Mouse (Mus musculus) urinary bladder, postnatal 4 days (tissue): ENCODE measurements at regions not wholly inside any gene's neighbourhood (a gene's known extent, or its start where the extent isn't known, plus 50 kb on each side); places are given as distances from the start of the nearest gene placed in this dataset.

Experiments used
- DNase-seq, 2 experiments: peaks; one replicate each; pipeline ENCODE4 v3.0.0; 2021 to 2022; ENCODE audit warnings: low spot score in 2 of 2

DNA sequence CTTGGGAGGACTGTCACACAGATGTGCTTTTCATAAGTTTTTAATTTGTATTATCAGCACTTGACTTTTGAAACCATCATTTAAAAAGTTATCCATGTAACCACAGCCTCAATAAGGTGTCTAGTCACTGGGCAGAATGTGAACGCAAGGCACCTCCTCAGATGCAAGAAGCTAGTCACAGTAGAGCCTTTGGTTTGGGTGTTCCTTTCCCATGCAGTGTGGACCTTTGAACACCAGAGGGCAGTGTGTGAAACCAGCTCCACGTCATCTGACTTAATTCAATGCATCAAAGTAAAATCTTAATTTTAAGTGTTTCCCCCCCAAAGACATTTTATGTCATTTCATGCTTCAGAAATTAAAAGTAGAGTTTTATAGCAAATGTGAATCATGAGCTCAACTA, 166.2 kb upstream of the Nabp1 start:
- DNase-seq, result peak; percentile 52 to 78

- DNase-seq, result no peak
Observed at GRCm38 (mm10) chr1:51643640-51644039, 165.4 kb upstream of the Nabp1 start.

- DNase-seq, result no peak
Observed at GRCm38 (mm10) chr1:51638519-51639302, 160.5 kb upstream of the Nabp1 start.

GRCm38 (mm10) chr1:51635881-51636515, 157.8 kb upstream of the Nabp1 start:
- no peak for DNase-seq

DNA sequence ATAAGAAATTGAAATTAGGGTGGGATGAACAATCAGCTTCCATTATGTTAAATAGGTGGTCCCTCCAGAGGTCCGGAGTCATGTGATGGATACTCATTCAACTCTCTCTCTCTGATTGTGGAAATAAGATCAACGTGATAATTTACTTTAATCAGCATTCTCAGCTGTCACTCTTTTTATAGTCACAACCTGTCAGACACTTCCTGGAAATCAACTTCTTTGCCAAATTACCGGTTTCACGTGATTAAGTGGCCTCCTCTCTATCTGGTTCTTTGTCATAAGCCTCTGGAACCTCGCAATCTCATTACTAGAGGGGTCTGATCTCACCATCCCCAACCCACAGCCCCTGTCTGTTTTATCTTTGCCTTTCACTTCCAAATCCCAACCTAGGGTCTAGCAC, 155.6 kb upstream of the Nabp1 start:
- no peak for DNase-seq

DNA sequence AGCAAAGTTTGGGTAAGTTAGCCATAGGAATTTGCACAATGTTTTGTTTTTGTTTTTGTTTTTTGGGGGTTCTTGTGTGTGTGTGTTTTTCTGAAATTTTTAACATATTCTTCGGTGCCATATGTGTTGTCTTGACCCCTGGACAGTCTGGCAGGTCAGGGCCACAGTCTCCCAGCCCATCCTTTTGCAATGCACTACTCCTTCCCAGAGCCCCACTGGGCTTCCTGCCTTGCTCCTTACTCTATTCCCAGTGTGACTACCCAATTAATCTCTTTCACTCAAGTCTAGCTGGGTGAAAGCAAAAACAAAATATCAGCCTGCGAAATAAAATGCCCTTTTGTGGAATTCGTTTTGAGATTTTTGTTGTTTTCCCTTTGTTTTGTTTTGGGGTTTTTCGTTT, 154.6 kb upstream of the Nabp1 start:
- DNase-seq, result no peak

GRCm38 (mm10) chr1:51629848-51630247, 151.6 kb upstream of the Nabp1 start:
- DNase-seq, result no peak

- no peak for DNase-seq
Observed at GRCm38 (mm10) chr1:51628137-51628793, 150.0 kb upstream of the Nabp1 start.

GRCm38 (mm10) chr1:51626303-51626702, 148.1 kb upstream of the Nabp1 start:
- no peak for DNase-seq

- DNase-seq, result no peak
Observed at GRCm38 (mm10) chr1:51625079-51625478, 146.9 kb upstream of the Nabp1 start.

DNA sequence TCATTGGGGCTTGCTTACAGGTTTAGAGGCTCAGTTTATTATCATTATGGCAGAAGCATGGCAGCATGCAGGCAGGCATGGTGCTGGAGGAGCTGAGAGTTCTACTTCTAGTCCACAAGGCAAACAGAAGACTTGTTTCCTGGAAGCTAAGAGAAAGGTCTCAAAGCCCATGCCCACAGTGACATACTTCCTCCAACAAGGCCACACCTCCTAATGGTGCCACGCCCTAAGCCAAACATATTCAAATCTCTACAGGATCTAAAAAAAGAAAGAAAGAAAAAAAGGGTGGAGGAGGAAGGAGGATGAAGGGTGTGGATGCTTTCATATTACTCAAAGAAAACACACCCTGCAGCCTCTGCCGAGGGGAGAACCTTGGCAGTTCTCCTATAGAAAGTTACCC, 146.3 kb upstream of the Nabp1 start:
- no peak for DNase-seq

DNA sequence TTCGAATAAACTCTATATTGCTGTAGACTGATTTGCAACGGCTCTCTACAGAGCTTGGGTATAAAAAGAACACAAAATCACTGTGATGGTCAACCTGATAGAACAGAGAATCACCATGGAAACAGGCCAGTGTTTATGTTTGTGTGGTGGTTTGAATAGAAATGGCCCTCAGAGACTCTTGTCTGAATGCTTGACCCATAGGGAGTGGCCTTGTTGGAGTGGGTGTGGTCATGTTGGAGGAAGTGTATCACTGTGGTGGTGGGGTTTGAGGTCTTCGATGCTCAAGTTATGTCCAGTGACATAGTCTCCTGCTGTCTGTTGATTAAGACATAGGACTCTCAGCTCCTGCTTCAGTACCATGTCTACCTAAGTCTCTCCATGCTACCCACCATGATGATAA, 144.8 kb upstream of the Nabp1 start:
- DNase-seq, result no peak

GRCm38 (mm10) chr1:51622181-51622862, 144.1 kb upstream of the Nabp1 start:
- no peak for DNase-seq

GRCm38 (mm10) chr1:51621062-51621461, 142.8 kb upstream of the Nabp1 start:
- DNase-seq, result no peak

GRCm38 (mm10) chr1:51617502-51618251, 139.5 kb upstream of the Nabp1 start:
- DNase-seq, result no peak

DNA sequence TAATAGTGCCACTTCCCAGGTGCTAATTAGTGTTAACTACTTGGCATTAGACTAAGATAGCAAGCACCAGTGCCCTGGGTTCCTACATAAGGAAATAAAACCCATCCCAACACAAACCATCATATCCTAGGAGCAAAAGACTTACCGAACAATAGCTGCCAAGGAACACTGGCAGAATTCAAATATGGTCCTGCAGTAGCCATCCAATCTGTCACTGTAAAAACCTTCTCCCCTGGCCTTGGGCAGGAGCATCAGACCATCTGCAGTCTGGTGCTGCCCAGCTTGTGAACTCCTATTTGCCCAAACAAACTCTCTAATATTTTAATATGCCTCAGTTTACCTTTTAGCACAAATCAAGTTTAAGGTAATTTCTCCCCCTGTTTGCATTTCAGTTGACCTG, 137.9 kb upstream of the Nabp1 start:
- DNase-seq, result no peak

DNA sequence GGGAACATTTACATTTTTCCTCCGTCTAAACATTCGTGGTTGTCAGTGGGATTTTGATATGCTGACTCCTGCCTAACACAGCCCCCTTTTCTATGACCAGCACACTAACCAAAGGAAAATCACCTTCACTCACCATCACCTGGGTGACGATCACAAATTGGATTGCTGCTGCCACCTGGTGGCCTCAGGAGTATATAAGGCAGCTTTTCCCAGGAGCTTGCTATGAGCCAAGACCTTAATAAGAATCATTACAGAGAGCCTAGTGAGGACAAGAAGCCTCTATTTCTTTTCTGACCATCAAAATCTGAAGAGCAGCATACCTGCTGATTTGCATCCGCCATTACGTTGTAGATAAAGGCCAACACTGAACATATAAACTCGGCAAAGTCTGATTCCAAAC, 137.3 kb upstream of the Nabp1 start:
- DNase-seq, result no peak

DNA sequence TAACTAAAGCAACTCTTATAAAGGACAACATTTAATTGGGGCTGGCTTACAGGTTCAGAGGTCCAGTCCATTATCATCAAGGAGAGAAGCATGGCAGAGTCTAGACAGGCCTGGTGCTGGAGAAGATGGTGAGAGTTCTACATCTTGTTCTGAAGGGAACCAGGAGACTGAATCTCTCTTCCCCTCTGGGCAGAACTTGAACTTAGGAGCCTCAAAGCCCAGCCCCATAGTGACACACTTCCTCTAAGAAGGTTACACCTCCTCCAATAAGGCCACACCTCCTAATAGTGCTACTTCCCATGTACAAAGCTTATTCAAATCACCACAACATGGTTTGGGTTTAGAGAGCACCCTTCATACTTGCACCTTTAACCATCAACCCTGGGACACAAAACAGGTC, 136.5 kb upstream of the Nabp1 start:
- no peak for DNase-seq

DNA sequence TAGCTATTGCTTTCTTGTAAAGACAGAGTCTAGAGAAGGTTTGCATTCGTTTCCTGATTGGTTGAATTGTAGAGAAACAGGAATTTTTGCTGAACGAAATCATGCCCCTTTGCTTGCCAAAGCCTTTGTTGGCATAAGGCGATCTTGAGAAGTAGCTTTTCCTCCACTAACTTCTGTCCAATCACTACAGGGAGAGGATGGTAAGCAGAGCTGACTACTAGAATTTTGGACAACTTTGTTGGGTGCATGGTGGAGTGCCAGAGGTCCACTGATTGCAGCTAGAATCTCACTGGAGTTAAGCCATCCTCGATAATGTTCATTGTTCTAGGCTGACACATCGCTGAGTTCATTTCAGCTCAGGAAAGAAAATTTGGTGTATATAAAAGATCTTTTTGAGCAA, 131.1 kb upstream of the Nabp1 start:
- no peak for DNase-seq

- no peak for DNase-seq
Observed at GRCm38 (mm10) chr1:51607437-51607855, 129.2 kb upstream of the Nabp1 start.

DNA sequence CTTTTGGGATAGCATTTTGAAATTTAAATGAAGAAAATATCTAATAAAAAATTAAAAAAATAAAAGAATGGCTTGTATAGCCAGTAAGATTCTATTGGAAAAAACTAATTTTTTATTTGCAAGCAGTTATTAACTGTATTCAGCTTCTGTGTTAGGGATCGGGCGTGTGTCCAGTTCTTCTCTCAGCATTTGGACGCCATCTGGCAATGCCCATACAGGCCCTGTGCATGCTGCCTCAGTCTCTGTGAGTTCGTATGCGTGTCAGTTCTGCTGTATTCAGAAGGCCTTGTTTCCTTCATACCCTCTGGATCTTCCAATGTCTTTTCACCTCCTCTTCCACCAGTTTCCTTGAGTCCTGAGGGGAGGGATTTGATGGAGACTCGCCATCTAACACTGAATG, 123.8 kb upstream of the Nabp1 start:
- no peak for DNase-seq

DNA sequence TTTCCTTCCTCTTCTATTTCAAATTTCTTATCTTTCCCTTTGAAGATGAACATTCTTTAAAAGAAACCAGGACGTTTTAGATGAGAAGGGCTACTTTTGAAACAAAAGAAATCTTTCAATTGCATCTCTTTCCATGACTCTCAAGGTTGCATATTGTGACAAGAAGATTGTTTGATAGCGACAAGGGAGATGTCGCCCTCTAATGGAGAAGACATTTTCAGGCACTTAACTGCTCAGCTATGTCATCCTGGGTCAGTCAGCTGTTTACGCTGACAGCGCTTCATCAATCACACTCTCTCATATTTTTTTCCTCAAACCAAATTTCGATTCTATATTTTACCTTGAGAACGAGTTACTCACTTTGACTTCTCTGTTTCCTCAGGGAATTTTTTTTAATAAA, 122.2 kb upstream of the Nabp1 start:
- DNase-seq, result peak in 1 of 2 experiments; percentile 19
